Mouse (Mus musculus) mature B cell (primary cell): ENCODE measurements around the gene Pus10.

Source experiments
- in situ Hi-C: fragments of 300-500 bp; cut with MboI; formaldehyde crosslinking; loops from 2 replicates; pipeline ENCODE4 v1.14.3; 2019

The Pus10 gene

DNA sequence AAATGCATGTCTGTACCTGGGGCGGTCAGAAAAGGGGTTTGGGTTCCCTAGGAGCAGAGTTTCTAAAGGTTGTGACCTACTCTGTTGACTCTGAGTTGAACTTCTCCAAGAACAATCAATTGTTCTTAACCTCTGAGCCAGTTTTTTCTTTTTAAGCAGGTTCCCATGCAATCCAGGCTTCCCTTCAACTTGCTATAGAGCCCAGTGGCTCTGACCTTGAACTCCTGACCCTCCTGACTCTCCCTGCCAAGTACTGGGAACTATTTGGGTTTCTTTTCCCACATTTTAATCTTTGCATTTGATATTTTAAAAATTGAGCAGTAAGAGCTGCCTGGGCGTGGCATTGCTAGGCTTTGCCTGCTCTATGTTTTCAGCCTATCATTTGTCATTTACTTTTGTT lies 27.8 kb downstream of the Pus10 start:
- in situ Hi-C loops: no loop called here

DNA sequence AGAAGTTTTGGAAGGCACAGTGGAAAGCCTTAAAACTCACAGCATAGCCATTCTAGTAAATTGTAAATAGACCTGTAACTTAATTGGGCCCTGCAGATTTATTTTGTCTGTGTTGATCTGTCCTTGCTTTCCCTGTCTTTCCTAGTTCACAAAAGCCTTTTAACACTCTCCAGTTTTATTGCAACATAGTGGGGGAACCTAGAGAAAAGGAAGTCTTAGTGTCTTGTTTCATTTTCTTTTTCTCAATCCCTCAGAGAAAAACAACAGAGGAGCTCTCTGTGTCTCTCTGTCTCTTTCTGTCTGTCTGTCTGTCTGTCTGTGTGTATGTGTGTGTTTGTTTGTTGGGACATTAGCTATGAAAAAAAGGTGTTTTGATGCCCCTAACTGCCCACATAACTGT lies 30.4 kb downstream of the Pus10 start:
- in situ Hi-C loops: no loop called here

DNA sequence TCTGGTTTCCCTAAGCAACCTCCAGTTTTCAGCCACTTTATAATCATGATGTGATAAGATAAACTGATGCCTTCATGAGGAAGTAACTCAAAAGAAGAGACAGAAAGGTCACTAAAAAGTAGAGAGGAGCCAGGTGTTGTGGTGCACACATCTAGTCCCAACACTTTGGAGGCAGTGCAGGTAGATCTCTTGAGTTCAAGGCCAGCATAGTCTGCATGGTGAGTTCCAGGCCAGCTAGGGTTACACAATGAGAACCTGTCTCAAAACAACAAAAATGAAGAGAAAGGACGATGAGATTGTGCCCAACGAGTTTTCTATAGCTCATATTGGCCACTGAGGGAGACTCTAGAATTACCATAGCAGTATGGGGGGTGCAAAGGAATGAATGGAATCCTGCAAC lies 33.1 kb downstream of the Pus10 start:
- in situ Hi-C loops: no loop called here

DNA sequence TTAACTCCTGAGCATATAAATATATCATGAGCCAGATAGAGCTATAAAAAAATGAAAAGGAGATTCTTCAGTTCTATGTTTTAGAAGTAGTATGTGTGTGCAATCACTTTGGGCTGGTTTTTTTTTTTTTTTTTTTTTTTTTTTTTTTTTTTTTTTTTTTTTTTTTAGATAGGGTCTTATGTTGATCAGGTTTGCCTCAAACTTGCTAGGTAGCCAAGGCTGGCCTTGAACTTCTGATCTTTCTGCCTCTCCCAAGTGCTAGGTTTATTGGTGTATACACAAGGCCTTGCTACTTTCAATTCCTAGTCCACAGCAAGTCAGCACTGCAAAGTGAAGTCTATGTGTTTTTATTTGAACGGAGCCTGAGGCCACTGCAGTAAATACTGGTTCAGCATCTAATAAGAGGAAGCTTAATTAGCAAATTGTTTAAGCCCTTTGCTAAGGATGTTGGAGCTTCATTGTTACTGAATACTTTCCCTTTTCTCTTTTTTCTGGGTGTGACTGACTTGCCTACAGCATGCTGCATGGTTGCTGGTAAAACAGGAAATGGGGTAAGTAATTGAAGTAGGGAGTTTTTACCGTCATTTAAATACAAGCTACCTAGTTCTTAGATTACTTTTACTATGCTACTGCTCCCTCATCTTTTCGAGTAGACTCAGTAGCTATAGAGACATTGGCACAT lies 34.1 kb downstream of the Pus10 start:
- in situ Hi-C loops: no loop called here

DNA sequence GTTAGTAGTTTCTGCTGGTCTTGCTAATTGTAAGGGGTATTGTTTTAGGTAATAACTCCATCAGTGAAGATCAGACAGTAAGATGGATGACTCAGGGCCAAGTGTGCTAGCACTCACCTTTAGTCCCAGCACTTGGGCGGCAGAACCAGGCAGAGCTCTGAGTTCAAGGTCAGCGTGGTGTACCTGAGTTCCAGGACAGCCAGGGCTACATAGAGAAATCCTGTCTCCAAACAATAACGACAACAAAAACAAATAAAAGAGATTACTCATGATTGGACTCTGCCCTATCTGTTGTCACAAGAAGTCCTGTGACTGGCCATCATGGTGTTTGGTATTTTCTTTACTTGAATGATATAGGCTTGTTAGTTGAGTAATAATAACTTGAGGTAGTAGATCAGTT lies 36.4 kb downstream of the Pus10 start:
- in situ Hi-C loops: no loop called here

DNA sequence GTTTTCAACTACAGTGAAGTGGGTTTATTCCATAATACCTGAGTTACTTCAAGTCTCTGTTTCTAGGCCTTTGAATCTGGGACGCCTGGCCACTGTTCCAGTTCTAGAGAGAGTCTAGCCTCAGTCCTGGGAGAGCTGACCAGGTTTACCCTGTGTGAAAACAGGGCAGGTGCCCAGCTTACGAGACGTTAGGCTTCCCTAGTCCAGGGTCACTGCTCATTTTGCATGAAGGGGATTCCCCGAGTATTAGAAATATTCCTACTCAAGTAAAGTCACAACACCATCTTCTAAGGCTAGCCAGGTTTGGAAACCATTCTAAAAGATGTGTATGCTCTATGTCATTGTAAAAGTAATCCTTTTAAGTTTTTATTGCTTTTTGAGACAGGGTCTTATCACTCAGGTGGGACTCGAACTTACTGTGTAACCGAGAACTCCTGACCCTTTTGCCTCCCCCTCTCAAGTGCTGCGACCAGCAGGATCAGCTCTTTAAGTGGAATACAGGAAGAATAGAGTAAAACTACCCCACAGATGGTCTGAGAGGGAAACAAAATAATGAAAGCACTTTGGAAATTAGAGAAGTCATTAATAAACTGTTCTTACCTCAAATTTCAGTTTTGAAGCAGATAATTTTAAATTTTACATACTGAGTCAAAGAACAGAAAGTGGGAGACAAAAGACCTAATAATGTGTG lies 39.3 kb downstream of the Pus10 start:
- in situ Hi-C loops: no loop called here

DNA sequence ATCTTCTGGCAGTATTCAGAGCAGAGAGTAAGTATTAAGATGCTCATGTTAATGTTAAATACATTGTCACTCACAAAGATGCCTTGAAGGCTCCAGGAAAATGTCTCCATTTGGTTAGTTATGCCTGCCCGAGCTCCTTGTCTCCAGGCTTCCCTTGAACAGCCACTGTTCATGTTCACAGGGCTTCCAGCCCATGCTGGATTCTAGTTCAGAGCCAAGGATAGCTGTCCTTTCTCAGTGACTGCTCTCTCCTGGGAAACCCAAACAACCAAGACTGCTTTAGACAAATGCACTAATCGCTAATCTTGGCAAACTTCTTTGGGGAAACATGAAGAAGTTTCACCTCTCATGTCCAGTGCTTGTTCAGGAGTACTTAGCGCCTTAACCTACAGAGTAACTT lies 46.8 kb downstream of the Pus10 start:
- in situ Hi-C loops: no loop called here

DNA sequence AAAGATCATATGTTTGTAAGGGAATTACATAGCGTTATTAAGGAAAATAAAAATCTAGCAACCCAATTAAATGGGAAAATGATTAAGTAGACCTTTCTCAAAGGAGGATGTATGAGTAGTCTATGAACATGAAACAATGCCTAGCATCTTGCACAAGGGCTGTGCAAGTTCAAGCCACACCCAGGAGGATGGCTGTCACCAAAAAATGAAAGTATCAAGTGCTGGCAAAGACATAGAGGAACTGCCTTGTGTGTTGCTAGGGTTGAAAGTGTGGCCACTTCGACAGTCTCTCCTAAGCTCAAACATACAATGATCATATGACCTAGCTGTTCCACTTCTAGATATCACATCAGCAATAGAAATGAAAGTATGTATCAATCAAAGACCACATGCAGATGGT lies 53.4 kb downstream of the Pus10 start:
- in situ Hi-C loops: no loop called here

DNA sequence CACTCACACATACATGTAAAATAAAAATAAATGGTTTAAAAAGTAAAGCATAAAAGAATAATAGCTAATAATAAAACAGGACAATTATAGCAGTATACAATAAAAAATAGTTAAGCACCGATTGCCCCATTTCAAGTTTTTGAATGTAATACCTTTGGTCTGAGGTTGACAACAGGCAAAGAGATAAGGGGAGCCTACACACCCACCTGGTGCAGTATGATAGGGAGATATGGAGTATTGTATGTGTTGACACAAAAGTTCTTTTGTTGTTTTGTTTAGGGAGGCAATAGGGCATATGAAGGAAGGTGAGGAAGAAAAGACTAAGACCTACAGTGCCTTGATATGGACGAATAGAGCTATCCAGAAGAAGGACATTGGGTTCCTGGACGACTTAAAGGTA lies 54.4 kb downstream of the Pus10 start:
- in situ Hi-C loops: no loop called here

DNA sequence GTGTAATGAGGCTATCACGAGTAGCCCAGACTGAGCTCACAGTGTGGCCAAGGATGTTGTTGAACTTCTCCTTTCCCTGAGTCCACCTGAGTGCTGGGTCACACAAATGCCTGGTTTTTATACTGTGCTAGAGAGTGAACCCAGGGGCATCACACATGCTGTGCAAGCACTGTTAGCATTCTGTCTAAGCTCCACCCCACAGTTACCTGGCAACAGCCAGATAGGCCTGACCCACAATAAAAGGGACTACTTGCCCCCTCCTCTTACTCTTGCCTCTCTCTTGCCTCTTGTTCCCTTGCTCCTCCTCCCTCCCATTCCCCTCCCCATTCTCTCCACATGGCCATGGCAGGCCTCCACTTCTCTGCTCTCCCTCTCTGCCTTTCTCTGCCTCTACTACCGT lies 56.9 kb downstream of the Pus10 start:
- in situ Hi-C loops: no loop called here

DNA sequence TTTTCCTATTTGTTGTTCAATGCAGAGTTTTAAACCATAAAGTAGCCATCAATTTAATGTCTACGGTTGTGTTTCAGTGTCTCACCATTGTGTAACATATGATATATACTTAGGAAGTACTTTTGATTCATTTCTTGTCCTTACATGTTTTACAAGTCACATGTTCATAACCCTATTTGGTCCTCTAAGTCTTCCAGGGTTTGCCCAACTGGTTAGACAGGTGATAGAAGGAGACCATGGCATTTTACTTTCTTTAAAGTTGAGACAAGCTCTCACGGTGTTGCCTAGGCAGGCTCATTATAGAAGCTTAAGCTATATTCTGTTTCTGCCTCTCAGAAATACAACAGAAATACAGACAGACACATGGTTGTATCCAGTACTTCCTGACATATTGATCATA lies 60.4 kb downstream of the Pus10 start:
- in situ Hi-C loops: no loop called here

DNA sequence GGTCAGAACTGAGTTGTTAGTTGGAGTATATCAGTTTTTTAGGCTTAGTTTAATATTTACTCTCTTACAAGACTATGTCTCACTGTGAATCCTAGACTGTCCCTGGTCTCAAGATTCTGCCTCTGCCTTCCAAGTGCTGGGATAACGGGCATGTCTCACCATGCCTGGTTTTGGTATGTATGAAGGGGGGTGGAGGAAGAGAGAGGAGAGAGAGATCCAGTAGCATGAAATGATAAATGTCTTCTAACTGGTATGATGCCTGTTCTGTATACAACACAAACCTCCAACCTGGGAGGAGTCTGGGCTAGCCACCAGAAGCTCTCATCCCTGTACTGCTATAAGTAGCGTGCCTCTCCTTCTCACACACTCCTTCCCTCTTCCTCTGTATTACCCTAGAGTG lies 61.0 kb downstream of the Pus10 start:
- in situ Hi-C loops: no loop called here

DNA sequence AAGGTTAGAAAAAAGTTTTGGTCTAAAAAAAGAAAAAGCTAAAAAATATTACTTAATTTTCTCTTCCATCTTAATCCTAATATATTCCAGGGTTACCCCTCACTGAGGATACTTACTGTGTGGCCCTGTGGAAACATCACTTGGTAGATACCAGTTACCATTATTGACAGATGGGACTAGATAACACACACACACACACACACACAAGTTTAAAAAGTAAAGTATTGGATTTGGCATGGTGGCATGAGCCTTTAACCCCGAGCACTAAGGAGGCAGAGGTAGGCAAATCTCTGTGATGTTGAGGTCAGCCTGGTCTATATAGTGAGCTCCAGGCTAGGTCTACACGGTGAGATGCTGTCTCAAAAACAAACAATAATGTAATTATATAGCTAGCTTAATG lies 62.7 kb downstream of the Pus10 start:
- in situ Hi-C loops: no loop called here

DNA sequence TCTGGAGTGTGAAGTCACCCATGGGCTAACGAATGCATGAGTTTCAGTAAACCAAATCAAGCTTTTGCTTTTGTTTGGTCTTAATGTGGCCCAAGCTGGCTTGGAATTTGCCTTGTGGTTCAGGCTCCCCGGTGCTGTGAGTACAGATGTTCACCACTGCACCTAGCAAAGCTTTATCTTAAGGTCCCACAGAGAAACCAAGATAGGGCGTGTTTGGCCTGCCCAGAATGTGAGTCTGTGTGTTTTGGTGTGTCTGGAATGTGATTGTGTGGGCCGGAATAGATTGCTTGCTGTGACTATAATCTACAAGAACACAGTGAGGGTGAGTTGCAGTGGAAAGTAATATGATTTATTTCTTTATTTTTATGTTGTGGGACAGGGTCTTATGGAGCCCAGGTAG lies 64.6 kb downstream of the Pus10 start:
- in situ Hi-C loops: no loop called here

DNA sequence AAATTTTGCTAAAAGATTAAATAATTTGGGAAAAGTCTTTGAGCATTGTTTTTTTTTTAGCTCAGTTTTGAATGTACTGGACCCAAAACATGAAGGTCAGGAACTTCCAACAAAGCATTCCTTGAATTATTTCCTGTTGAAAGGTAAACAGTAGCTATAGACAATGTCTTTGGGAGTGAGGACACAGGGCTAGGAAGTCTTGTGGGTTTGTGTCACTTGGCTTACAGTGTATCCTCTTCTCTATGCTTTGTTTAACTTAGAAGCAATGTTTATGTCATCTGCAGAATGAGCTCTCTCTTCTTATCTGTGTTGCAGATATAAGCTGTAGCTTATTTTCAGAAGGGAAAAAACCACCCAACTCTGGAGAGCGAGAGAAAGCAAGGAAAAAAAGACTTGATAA lies 67.4 kb downstream of the Pus10 start:
- in situ Hi-C loops: no loop called here

DNA sequence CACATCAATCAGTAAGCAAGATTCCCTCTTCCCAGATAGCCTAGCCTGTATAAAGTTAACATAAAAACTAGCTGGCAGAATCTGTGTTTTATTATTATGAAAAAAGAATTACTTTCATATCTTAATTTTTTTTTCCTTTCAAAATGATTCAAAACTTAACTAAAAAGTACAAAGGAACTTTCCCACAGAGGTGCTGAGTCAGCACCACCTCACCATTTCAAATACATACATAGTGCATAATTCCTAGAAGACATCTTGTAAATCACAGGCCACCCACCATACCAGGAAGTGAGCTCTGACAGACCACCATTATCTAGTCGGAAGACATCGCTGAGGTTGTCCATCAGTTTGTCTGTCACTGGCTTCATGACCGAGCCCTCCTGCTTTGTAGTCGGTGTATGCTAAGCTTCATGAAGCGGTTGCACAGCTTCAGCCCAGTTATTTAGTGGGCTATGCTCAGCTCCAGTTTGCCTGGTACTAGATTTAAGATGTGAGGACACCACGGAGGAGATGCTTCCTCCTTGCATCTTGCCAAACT lies 69.3 kb downstream of the Pus10 start:
- in situ Hi-C loops: no loop called here

DNA sequence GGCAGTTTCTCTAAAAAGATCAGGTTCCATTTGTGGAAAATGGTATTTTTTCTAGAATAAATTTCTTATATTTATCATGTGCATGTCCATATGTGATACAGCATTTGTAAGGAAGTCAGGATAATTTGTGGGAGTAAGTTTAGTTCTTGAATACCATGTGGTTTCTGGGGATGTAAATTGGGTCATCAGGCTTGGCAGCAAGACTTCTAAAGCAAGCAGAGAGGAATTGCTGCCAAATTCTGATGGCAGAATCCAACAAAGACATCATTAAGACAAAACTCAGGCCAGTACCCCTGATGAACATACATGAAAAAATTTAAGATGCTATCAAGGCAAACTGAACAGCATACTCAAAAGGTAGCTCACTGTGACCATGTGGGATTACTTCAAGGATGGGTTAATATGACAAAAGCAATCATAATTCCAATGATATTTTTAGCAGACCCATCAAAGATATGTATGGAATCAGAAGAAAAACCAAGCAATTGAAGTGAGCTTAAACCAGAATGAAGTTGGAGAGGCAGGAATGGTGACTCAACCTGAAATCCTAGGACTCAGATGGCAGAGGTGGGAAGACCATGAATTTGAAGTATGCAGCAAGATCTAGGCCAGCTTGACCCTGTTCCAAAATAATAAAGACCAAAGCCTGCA lies 70.5 kb downstream of the Pus10 start:
- in situ Hi-C loops: no loop called here

DNA sequence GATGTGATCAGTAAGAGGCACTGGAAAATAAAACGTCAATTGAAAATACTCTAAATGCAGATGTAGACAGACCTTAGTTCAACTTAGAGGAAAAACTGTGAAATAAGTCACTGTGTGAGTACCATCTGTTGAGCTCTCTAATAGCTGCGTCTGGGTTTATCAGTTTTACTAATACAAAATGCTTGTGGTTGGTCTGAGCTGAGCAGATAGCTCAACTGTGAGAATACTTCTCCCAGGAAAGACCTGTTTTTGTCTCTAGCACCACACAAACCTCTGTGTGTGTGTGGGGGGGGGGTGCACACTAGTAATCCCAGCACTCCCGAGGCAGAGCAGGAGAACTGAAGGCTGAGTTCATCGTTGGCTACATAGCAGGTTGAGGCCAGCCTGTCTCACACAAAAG lies 75.4 kb downstream of the Pus10 start:
- in situ Hi-C loops: no loop called here

DNA sequence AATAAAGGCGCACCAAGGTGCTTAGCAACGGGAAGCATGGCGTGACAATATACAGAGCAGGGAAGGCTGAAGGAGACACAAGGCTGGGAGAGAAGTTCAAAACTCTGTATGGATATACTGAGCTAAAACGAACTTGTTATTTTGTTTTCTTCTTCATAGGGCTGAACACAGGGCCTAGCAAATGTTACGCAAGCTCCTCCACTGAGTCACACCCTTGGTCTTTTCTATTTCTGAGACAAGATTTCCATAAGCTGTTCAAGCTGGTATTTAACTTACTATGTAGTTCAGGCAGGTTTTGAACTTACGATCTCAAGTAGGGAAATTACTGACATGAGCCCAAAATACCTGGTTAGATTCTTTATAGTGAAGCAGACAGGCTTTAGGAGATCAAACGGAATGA lies 75.9 kb downstream of the Pus10 start:
- in situ Hi-C loops: no loop called here

DNA sequence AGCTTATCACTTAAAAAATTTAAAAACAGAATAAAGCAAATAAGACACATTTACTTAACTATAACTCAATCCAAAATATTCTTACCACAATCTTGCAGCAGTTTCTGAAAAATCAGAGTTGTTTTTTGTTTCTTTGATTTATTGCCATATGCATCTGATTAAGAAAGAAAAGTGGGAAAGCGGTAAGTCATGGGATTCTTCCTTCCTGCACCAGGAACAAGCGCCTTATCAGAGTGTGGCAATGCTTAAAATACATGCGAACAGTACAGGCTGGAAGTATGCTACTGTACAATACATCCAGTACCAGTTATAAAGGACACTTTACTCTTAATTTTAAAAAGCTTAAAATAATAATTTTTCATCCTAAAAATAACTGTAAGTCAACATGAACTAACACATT lies 78.9 kb downstream of the Pus10 start:
- in situ Hi-C loops: no loop called here

DNA sequence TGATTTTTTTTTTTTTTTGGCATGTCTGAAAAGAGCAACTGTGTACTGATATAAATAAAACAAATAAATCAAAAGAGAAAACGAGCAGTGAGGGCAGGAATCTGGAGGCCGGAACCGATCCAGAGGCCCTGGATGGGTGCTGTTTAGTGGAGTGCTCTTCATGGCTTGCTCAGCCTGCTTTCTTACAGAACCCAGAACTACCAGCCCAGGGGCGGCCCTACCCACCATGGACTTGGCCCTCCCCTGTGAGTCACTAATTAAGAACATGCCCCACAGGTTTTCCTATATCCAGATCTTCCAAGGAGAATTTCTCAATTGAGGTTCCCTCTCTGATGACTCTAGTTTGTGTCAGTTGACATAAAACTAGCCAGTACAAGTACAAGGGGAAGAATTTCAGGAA lies 80.6 kb downstream of the Pus10 start:
- in situ Hi-C loops: no loop called here

DNA sequence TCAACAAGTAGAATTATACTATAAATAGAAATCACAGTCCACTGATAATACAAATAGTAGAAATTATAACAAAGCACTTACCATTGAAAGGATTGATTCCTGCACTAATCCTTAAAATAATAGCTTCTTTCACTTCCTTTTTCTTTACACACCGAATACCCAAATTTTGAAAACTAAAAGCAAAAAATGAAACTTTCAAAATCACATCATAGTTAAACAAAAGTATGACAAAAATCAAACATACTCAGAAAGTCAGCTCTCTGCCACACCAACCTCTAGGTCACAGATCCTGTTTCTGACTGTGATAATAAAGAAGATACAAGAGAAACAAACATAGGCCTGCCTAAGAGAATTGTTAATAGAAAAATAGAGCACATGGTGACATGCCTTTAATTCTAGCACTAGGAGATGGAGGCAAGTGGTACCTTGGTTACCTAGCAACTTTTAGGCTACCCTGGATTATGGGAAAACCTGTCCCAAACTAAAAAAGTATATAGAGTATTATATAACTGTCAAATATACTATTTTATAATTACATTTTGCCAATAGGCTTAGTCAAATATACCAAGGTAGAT lies 87.7 kb downstream of the Pus10 start:
- in situ Hi-C loops: no loop called here

DNA sequence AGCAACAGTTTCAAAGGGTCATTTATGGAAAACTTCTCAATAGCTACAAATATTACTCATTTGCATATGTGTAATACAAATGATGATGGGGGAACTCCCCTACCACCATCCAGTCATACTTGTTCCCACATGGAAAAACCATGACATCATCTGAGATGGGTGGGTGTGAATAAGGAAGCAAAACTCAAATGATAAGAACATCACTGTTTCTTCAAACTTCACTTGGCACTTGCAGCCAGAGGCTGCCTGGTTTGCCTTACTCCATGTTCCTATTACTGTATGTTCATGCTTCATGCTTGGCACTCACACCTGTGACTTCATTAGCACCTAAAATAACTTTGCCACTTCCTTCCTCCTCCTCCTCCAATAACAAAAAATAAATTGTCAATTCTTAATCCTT lies 88.9 kb downstream of the Pus10 start:
- in situ Hi-C loops: no loop called here
